Mouse (Mus musculus): ENCODE results near the gene Bfsp2. TPM values are rescaled to one million over a fixed set of nuclear protein-coding genes. Genes with fewer than 3 reads are reported as not detected.

The Bfsp2 gene
- total RNA-seq, 2 experiments from 2014 or later = 1.3 TPM; not detected in 1

- no peak for ATAC-seq (ENCODE audit: poor library complexity, severe bottlenecking)
Measured at GRCm38 (mm10) chr9:103386573-103386972, 93.6 kb downstream of the Bfsp2 start.

GRCm38 (mm10) chr9:103385600-103385999 lies 94.6 kb downstream of the Bfsp2 start:
- no peak for ATAC-seq (ENCODE audit: poor library complexity, severe bottlenecking)

- no peak for ATAC-seq (ENCODE audit: poor library complexity, severe bottlenecking)
Measured at GRCm38 (mm10) chr9:103384141-103384796, 96.0 kb downstream of the Bfsp2 start.

- ATAC-seq (ENCODE audit: poor library complexity, severe bottlenecking) = no peak
Measured at GRCm38 (mm10) chr9:103383576-103383975, 96.6 kb downstream of the Bfsp2 start.

- ATAC-seq (ENCODE audit: poor library complexity, severe bottlenecking) = no peak
Measured at GRCm38 (mm10) chr9:103382989-103383388, 97.2 kb downstream of the Bfsp2 start.

- ATAC-seq (ENCODE audit: poor library complexity, severe bottlenecking) = no peak
Measured at GRCm38 (mm10) chr9:103380566-103380965, 99.7 kb downstream of the Bfsp2 start.

GRCm38 (mm10) chr9:103379199-103379598 lies 101.0 kb downstream of the Bfsp2 start:
- no peak for ATAC-seq (ENCODE audit: poor library complexity, severe bottlenecking)

- ATAC-seq (ENCODE audit: poor library complexity, severe bottlenecking) = no peak
Measured at GRCm38 (mm10) chr9:103378686-103379085, 101.5 kb downstream of the Bfsp2 start.

- 0 out of 2 replicates have a peak, but pooled peaks have one; percentile 10 for ATAC-seq (ENCODE audit: poor library complexity, severe bottlenecking)
Measured at GRCm38 (mm10) chr9:103376346-103377320, 103.6 kb downstream of the Bfsp2 start.

Other genes starting within 250 kb of the Bfsp2 start
- gene Trf, start 250.0 kb downstream of the Bfsp2 start, total RNA-seq (2015) = 234 and 247 TPM in 2 replicates
- gene Trf, start 250.0 kb downstream of the Bfsp2 start, total RNA-seq (2017) = 92.2 and 130 TPM in 2 replicates
- 0.89 and 2.3 TPM in 2 replicates for gene 1300017J02Rik, start 175.3 kb downstream of the Bfsp2 start, total RNA-seq (2015)
- 1.7 and 2.4 TPM in 2 replicates for gene 1300017J02Rik, start 175.3 kb downstream of the Bfsp2 start, total RNA-seq (2017)
- gene Topbp1, start 175.2 kb downstream of the Bfsp2 start, total RNA-seq (2015) = 111 and 113 TPM in 2 replicates
- gene Topbp1, start 175.2 kb downstream of the Bfsp2 start, total RNA-seq (2017) = 130 and 151 TPM in 2 replicates
- 68.3 and 69.7 TPM in 2 replicates for gene Cdv3, start 114.6 kb downstream of the Bfsp2 start, total RNA-seq (2015)
- gene Cdv3, start 114.6 kb downstream of the Bfsp2 start, total RNA-seq (2017) = 111 and 118 TPM in 2 replicates

All from megakaryocyte, adult 5-6 weeks (primary cell).